Mouse (Mus musculus) urinary bladder, postnatal 4 days (tissue): ENCODE data around the gene Cngb1.
"Not testable (repeated sequence)": the region's sequence is repeated elsewhere in the genome, so short reads cannot be mapped to it uniquely, and the experiment has no call there.

Experiments used
- DNase-seq, 2 experiments: peaks; one replicate each; pipeline ENCODE4 v3.0.0; 2021 to 2022; ENCODE audit warnings: low spot score in 2 of 2

Gene Cngb1

GRCm38 (mm10) chr8:95245180-95245579, 61.2 kb downstream of the Cngb1 start:
- no peak for DNase-seq

DNA sequence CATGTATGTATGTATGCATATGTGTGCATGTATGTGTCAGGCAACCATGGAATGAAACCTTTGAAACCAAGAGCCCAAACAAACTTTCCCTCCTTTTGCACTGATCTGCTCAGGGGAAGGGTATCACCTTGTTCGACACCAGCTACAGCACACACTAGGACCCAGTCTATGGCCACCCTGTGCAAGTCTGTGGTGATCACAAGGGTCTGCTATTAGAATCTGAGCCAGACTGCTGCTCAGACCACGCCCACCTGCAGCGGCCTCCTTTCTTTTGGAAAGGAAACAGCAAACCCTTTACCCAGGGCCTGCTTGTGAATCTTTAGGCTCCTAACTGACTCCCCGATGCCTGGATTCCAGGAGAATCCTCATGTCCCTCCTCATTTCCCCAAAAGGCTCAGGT, 62.5 kb downstream of the Cngb1 start:
- DNase-seq: no peak

GRCm38 (mm10) chr8:95242826-95243571, 63.4 kb downstream of the Cngb1 start:
- no peak for DNase-seq

DNA sequence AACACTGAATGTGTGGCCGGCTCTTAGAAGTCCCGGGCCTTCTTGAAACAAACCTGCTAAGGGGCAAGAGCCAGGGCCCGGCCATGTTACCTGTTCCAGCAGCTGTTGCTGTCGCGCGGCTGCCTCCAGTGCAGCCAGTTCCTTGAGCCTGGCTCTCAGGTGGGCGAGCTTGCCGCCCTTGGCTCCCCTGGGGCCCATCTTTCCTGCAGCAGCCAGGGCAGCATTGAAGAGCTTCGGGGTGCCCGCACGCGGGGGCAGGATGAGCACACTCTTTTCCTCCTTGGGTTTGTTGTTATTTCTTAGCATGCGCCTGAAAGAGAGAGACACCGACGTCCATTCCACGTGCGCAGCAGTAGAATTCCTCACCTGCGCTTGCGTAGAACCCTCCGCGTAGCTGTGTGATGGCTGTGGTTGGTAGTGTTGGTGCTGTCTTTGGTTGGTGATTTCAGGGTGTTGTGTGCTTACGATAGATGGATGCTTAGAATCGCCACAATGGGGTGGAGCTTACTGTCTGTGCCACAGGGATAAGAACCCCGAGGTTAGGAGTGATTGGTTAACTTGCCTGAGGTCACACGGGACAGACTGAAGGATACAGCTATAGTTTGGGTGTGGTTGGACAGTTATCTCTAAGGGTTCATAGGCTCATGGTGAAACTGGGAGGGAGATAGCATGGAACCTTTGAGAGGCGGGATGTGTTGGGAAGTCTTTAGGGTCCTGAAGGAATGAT, 64.1 kb downstream of the Cngb1 start:
- no peak for DNase-seq

- peak; percentile 55 to 82 for DNase-seq
Measured at GRCm38 (mm10) chr8:95235683-95236082, 70.7 kb downstream of the Cngb1 start.

DNA sequence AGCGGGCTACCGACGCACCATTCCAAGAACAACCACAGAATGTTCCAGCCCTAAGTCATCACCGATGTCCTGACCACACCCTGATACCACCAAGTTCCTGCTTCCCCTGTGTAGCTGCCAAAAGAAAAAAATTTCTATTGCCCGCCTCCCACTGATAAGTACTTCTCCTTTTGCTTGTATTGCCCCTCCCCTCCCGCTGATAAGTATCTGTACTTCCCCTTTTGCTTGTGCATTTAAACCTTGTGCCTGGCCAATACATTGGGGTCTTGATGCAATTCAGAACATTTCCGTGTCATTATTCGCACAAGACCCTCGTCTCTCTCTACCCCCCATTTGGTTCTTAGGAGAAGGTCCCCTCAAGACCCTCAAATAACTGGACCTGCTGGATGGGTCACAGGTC, 76.3 kb downstream of the Cngb1 start:
- not testable (repeated sequence) for DNase-seq

DNA sequence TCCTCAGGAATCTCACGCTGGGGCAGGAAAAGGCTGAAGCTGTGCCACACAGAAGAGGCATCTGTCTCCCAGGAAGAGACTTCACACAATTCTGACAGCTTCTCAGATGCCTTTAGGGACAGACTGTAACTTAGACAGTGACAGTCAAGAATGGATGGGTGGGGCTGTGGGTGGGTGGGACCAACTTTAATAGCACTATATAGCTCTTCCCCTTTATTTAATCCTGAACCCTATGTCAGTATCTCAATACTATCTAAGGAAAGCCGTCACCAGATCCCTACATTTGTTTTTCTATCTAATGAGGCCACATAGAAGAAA, 79.3 kb downstream of the Cngb1 start:
- no peak for DNase-seq

DNA sequence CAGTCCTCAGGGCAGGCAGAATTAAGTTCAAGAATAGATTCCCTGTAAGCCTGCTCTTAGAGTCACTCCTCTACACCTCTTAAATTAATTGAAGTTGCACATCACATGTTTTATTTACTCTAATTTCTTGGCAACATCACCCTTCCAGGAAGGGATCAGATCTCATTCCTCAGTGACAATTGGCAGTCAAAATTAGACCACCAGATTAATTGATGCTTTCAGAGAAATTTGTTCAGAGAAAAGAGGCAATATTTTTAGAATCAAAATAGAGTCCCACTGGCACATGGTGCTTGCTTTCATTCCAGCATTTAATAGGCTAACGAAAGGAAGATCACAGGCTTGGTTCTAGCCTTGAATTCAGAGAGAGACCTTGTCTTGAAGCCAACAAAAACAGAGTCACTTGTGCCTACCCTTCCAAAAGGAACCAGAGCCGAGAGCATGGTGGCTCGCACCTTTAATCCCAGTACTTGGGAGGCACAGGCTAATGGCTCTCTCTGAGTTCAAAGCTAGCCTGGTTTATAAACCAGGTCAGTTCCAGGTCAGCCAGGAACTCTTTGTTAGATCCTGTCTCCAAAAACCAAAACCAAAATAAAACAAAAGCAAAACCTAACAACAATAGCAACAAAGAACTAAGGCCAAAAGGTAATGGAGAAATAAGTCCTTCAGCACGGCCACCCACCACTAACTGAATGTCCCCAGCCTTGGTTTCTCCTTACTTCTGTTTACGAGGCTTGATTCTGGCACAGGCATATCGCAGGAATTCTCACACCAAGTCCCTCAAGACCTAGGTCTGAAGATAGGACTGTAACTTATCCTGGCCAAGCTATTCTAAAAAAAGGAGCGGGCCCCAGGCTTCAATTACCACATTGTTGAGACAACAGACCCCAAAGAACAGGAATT, 79.9 kb downstream of the Cngb1 start:
- no peak for DNase-seq

DNA sequence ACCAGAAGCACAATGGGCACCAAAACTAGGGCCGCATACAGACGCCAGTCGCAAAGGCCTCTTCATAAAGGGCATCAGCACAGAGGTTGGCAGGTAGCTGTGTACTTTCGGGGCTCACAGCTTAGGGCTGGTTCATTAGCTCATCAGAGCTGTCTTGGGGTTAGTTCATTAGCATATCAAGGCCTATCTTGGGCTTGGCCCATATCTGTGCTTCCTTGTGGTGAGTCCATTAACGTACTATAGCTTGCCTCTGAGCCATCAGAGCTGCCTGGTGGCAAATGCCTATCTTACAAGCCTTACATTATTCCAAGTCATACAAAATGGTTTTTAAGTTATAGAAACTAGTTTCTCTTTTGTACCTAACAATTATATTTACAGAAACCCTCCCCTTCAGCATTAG, 82.4 kb downstream of the Cngb1 start:
- no peak for DNase-seq

- no peak for DNase-seq
Measured at GRCm38 (mm10) chr8:95221045-95221444, 85.3 kb downstream of the Cngb1 start.

GRCm38 (mm10) chr8:95220571-95220998, 85.8 kb downstream of the Cngb1 start:
- DNase-seq: no peak

DNA sequence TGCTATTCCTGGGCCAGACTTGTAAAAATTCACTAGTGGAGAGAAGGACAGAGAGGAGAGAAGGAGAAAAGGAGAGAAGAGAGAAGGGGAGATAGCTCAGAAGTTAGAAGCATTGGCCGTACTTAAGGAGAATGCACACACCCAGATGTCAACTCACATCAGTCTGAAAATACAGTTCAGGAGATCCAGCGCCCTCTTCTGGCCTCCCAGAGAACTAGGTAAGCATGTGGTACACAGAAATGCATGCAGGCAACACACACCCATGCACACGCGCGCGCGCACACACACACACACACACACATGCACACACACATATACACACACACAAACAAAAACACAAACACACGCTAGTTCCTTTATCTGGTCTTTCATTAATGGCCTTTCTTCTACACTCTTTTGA, 86.8 kb downstream of the Cngb1 start:
- no peak for DNase-seq

DNA sequence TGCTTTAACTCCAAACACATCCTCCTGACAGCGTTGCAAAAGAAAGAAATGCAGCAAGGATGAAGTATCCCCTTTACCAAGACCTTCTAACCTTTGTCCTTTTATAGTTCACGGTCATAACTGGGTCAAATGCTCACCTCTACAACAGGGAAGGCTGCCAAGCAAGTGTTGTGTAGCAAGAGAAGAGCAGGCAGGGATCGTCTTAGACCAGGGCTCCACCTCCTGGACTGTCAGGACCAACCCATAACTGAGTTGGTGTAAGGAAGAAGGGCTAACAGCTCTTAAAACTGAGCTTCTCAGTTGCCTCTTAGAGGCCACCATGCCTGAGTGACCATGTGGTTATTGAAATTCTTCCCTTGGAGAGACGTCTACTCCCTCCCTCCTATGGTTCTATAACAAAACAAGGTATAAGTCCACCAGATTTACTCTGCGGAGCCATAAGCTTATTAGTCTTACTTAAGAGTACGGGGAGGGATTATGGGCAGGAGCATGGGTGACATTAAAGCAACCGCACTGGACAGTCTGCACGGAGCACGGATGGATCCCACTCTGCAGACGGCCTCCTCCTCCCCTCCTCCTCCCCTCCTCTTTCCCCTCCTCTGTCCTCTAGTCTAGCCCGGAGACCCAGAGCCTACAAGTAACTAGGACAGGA, 90.5 kb downstream of the Cngb1 start:
- DNase-seq: no peak

DNA sequence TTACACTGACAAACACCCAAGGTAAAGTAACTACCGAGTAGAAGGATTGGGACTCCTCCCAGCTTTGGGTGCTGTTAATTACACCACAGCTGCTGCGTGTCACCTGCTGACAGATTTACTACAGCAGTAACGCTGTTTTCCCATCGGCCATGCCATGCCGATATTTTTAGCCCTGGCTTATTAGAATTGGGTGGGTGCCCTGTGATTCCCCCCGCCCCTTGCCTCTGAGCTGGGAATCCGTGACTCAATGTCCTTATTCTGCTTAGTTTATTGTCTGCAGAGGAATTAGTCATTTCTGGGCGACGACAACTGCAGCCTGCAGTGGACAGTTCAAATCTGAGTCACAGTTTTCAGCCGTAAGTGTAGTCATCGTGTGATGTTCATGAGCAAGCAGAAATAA, 96.5 kb downstream of the Cngb1 start:
- peak in 1 of 2 experiments; percentile 27 for DNase-seq

GRCm38 (mm10) chr8:95205946-95206345, 100.4 kb downstream of the Cngb1 start:
- DNase-seq: no peak

- DNase-seq: peak; percentile 66 to 77
Measured at GRCm38 (mm10) chr8:95204039-95204380, 102.4 kb downstream of the Cngb1 start.

- DNase-seq: no peak
Measured at GRCm38 (mm10) chr8:95203326-95204038, 102.9 kb downstream of the Cngb1 start.

DNA sequence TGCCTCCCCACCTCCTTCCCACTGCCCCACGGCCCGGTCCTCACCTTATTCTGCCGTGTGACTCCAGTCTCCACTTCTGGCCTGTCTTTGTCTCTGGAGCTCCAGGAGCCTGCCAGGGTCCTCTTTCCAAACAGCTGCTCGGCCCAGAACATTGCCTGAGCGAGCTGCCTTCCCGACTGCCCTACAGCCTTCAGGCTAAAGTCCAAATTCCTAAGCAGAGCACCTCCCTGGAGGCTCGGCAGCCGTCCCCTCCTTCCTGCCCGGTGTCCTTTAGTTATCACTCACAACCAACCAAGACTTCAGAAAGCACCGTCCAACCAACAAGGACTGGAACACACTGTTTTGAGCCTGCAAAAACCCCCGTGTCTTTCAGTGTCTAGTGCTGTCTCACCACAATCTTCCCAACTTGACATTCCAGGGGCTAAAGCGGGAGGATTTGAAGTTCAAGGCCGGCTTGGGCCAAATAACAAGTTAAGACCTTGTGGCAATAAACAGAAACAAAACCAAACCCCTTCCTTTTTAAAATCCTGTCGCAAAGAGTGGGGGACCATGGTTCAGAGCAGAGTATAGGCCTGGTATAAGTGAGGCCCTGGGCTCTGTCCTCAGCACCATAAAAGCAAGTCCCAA, 103.6 kb downstream of the Cngb1 start, which contains the start of gene Kifc3:
Kifc3 (minus strand) TSS at position 164 of the 627 bp plus-strand sequence.
- peak in 1 of 2 experiments; percentile 37 for DNase-seq

- DNase-seq: no peak
Measured at GRCm38 (mm10) chr8:95202056-95202570, 104.3 kb downstream of the Cngb1 start.

GRCm38 (mm10) chr8:95201491-95201890, 104.9 kb downstream of the Cngb1 start:
- DNase-seq: no peak
